Mouse (Mus musculus): ENCODE results near the gene Clec2h. TPM values are rescaled to one million over a fixed set of nuclear protein-coding genes. Genes with fewer than 3 reads are reported as not detected.
"Not testable (repeated sequence)": the region's sequence is repeated elsewhere in the genome, so short reads cannot be mapped to it uniquely, and the experiment has no call there.

Gene Clec2h
- polyA plus RNA-seq, 1 experiment from 2014 or later, result not detected

DNA sequence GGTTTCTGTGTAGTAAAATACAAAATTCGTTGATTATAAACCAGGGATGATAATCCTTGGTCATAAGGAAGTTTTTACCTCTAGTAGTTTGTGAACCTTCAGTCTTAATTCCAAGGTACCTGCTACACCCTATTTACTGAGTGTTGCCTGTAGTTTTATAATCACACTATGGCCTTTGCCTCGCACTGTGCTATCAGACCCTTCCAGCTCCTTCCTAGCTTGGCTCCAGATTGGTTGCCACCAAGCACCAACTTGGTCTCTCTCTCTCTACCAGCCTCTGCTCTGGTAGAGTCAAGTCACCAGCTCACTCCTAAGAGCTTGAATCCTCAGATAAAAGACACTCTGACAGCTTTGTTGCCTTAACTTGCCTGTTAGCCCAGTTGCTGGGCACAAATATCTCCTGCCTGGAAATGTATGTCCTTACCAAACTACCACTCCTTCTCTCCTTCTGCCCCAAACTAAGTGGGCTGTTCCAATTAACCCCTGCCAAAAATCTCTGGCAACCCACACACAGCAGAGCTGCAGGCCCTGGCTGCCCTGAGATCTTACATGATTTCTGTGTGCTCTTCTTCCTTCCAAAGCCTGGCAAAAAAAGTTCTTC lies 21.0 kb upstream of the Clec2h start:
- no peaks in the 10 kb centered on the region for H3K36me3 ChIP-seq (ENCODE audit: control insufficient read depth, insufficient read depth, low read length)
- H3K4me2 ChIP-seq (ENCODE audit: low read depth), result no peak overlapping the region
- no peaks in the 10 kb centered on the region for H3K27me3 ChIP-seq (ENCODE audit: control insufficient read depth, insufficient read depth, low read length)
- 84% methylated on average over 2 of the region's 2 CpGs for WGBS
- no peak overlapping the region for H3K4me3 ChIP-seq (ENCODE audit: low read depth, low read length)
- no peak for ATAC-seq (ENCODE audit: insufficient read depth, low FRiP score, low TSS enrichment)
- H3K4me1 ChIP-seq (ENCODE audit: control insufficient read depth, insufficient read depth, low read length), result no peaks in the 10 kb centered on the region
- DNase-seq (ENCODE audit: low spot score), result no peak
- no peak overlapping the region for H3K9ac ChIP-seq (ENCODE audit: low read length)
- no peaks in the 10 kb centered on the region for H3K9me3 ChIP-seq (ENCODE audit: control insufficient read depth, low read length)
- no peak overlapping the region for H3K27ac ChIP-seq (ENCODE audit: low read depth, low read length)

DNA sequence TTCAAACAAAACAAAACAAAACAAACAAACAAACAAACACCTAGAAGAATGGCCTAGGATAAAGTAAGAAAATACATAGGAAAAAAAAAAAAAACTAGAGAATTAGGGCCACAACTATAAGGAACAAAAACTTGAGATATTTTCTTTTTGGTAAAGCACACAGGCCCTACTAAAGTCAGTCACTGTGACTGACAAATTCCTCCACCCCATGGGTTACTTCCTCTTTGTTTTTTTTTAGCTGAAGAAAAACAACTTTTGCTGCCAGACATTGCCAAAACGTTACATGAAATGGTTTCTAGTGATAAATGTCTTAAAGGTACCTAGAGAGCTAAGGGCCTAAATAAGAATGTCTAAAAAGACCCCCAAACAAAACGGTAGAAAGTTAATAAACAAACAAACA lies 18.2 kb upstream of the Clec2h start:
- WGBS, result 65% methylated on average over 2 of the region's 2 CpGs
- Histone ChIP-seq H3K9me3 (ENCODE audit: control insufficient read depth, low read length) (no peaks in the 10 kb centered on the region), H3K27ac (ENCODE audit: low read depth, low read length) (no peak overlapping the region), H3K36me3 (ENCODE audit: control insufficient read depth, insufficient read depth, low read length) (no peaks in the 10 kb centered on the region), H3K4me2 (ENCODE audit: low read depth) (no peak overlapping the region), H3K27me3 (ENCODE audit: control insufficient read depth, insufficient read depth, low read length) (no peaks in the 10 kb centered on the region), H3K4me3 (ENCODE audit: low read depth, low read length) (no peak overlapping the region), H3K9ac (ENCODE audit: low read length) (no peak overlapping the region), H3K4me1 (ENCODE audit: control insufficient read depth, insufficient read depth, low read length) (no peaks in the 10 kb centered on the region)
- no peak for ATAC-seq (ENCODE audit: insufficient read depth, low FRiP score, low TSS enrichment)
- no peak for DNase-seq (ENCODE audit: low spot score)

DNA sequence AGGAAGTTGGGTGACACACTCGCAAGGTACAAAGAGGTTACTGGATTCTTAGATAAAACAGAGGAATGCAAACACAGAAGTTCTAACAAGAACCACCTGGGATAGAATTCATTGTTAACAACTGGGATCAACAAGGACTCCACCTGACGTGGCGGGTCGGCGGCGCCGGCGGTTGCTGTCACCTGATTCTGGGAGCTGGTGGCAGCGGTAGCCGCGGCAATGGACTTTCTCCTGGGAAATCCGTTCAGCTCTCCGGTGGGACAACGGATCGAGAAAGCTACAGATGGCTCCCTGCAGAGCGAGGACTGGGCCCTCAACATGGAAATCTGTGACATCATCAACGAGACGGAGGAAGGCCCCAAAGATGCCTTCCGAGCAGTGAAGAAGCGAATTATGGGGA lies 17.5 kb upstream of the Clec2h start:
- WGBS, result 95% methylated on average over 19 of the region's 20 CpGs
- H3K9me3 ChIP-seq (ENCODE audit: control insufficient read depth, low read length); H3K27me3 ChIP-seq (ENCODE audit: control insufficient read depth, insufficient read depth, low read length); H3K27ac ChIP-seq (ENCODE audit: low read depth, low read length); H3K4me3 ChIP-seq (ENCODE audit: low read depth, low read length); H3K4me1 ChIP-seq (ENCODE audit: control insufficient read depth, insufficient read depth, low read length); DNase-seq (ENCODE audit: low spot score); H3K4me2 ChIP-seq (ENCODE audit: low read depth); ATAC-seq (ENCODE audit: insufficient read depth, low FRiP score, low TSS enrichment); H3K36me3 ChIP-seq (ENCODE audit: control insufficient read depth, insufficient read depth, low read length); H3K9ac ChIP-seq (ENCODE audit: low read length): not testable (repeated sequence)

DNA sequence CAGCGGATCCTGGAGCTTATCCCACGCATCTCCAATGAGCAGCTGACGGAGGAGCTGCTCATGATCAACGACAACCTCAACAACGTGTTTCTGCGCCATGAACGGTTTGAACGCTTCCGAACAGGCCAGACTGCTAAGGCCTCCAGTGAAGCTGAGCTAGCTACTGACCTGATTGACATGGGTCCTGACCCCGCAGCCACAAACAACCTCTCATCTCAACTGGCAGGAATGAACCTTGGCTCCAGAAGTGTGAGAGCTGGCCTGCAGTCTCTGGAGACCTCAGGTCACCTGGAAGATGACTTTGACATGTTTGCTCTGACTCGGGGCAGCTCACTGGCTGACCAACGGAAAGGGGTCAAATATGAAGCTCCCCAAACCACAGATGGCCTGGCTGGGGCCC lies 16.5 kb upstream of the Clec2h start:
- not testable (repeated sequence) for H3K9me3 ChIP-seq (ENCODE audit: control insufficient read depth, low read length); H3K4me2 ChIP-seq (ENCODE audit: low read depth); H3K9ac ChIP-seq (ENCODE audit: low read length); H3K4me1 ChIP-seq (ENCODE audit: control insufficient read depth, insufficient read depth, low read length); H3K27me3 ChIP-seq (ENCODE audit: control insufficient read depth, insufficient read depth, low read length); H3K36me3 ChIP-seq (ENCODE audit: control insufficient read depth, insufficient read depth, low read length); DNase-seq (ENCODE audit: low spot score); H3K27ac ChIP-seq (ENCODE audit: low read depth, low read length); H3K4me3 ChIP-seq (ENCODE audit: low read depth, low read length); ATAC-seq (ENCODE audit: insufficient read depth, low FRiP score, low TSS enrichment)
- 93% methylated on average over 12 of the region's 12 CpGs for WGBS

DNA sequence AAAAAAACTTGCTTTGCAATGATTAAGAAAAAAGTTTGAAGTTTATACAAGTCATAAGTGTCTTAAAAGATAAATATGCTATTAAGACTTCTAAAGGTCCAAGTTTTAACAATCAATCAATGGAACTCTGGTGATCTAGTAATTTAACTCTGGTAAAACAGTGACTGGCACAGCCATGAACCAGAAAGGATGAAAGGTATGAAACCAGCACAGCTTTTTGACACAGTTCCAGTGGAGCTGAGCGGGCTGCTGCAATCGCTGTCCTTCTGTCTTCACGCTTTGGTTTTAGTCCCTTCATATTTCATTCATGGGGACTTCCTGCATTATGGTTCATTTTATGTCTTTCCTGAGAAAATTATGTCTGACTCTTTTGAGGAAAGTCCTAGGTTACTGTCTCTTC lies 12.5 kb upstream of the Clec2h start:
- H3K27me3 ChIP-seq (ENCODE audit: control insufficient read depth, insufficient read depth, low read length), result no peaks in the 10 kb centered on the region
- H3K9ac ChIP-seq (ENCODE audit: low read length), result no peak overlapping the region
- ATAC-seq (ENCODE audit: insufficient read depth, low FRiP score, low TSS enrichment) (no peak), DNase-seq (ENCODE audit: low spot score) (no peak)
- no peak overlapping the region for H3K4me2 ChIP-seq (ENCODE audit: low read depth)
- H3K36me3 ChIP-seq (ENCODE audit: control insufficient read depth, insufficient read depth, low read length), result no peaks in the 10 kb centered on the region
- no peak overlapping the region for H3K27ac ChIP-seq (ENCODE audit: low read depth, low read length)
- H3K4me3 ChIP-seq (ENCODE audit: low read depth, low read length), result no peak overlapping the region
- WGBS, result 89% methylated on average over 3 of the region's 3 CpGs
- no peaks in the 10 kb centered on the region for H3K4me1 ChIP-seq (ENCODE audit: control insufficient read depth, insufficient read depth, low read length)
- H3K9me3 ChIP-seq (ENCODE audit: control insufficient read depth, low read length), result no peaks in the 10 kb centered on the region

DNA sequence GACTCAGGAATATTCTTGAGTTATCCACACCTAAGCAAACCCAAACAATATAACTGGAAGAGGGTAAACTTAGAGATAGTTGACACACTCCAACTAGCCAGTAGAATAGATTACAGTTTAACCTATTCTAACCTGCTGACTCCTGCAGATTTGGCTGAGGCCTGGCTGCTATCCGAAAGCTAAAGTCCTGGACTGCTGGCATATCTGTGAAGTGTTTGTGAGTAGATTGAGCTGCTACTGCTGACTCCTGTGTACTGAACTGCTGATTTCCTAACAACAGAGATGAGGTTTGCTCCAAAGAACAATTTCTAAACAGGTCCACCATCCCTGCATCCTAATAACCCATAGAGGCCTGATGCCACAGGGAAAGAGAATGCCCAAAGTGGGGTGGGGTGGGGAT lies 12.0 kb upstream of the Clec2h start:
- Histone ChIP-seq H3K27ac (ENCODE audit: low read depth, low read length) (no peak overlapping the region), H3K9me3 (ENCODE audit: control insufficient read depth, low read length) (no peaks in the 10 kb centered on the region), H3K9ac (ENCODE audit: low read length) (no peak overlapping the region), H3K4me3 (ENCODE audit: low read depth, low read length) (no peak overlapping the region), H3K4me1 (ENCODE audit: control insufficient read depth, insufficient read depth, low read length) (no peaks in the 10 kb centered on the region), H3K36me3 (ENCODE audit: control insufficient read depth, insufficient read depth, low read length) (no peaks in the 10 kb centered on the region), H3K4me2 (ENCODE audit: low read depth) (no peak overlapping the region), H3K27me3 (ENCODE audit: control insufficient read depth, insufficient read depth, low read length) (no peaks in the 10 kb centered on the region)
- ATAC-seq (ENCODE audit: insufficient read depth, low FRiP score, low TSS enrichment) (no peak), DNase-seq (ENCODE audit: low spot score) (no peak)
- 89% methylated on average over 1 of the region's 1 CpGs for WGBS

DNA sequence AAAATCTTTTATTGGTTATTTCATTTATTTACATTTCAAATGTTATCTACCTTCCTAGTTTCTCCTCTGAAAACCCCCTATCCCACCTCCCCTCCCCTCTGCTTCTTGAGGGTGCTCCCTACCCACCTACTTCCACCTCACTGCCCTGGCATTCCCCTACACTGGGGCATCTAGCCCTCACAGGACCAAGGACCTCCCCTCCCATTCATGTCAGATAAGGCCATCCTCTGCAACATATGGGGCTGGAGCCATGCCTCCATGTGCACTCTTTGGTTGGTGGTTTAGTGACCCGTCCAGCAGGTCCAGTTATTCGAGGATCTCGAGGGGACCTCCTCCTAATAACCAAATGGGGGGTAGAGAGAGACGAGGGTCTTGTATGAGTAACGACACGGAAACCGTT lies 11.4 kb upstream of the Clec2h start:
- not testable (repeated sequence) for H3K27ac ChIP-seq (ENCODE audit: low read depth, low read length); H3K36me3 ChIP-seq (ENCODE audit: control insufficient read depth, insufficient read depth, low read length); H3K9me3 ChIP-seq (ENCODE audit: control insufficient read depth, low read length); H3K4me3 ChIP-seq (ENCODE audit: low read depth, low read length); DNase-seq (ENCODE audit: low spot score); H3K27me3 ChIP-seq (ENCODE audit: control insufficient read depth, insufficient read depth, low read length); H3K9ac ChIP-seq (ENCODE audit: low read length); ATAC-seq (ENCODE audit: insufficient read depth, low FRiP score, low TSS enrichment); H3K4me2 ChIP-seq (ENCODE audit: low read depth); H3K4me1 ChIP-seq (ENCODE audit: control insufficient read depth, insufficient read depth, low read length)
- 87% methylated on average over 4 of the region's 7 CpGs for WGBS

DNA sequence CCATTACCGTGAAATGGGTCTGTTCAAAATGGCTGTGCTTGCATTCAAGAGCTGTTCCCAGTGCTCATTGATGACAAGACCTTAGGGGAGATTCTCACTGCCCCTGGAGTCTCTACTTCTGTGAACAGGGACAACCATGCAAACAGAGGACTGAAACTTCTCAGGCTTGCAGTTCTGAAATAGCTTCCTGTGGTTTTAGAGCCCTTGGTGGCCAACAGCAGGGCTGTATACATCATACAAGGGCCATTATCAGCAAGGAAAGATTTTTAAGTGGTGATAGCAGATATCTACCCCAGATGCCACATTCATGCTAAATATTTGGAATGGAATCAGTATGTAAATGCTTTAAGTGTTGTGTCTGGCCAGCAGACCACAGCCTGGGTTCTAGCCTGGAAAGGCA lies 9.2 kb upstream of the Clec2h start:
- Histone ChIP-seq H3K9me3 (ENCODE audit: control insufficient read depth, low read length) (no peaks in the 10 kb centered on the region), H3K4me3 (ENCODE audit: low read depth, low read length) (no peak overlapping the region), H3K4me2 (ENCODE audit: low read depth) (no peak overlapping the region), H3K36me3 (ENCODE audit: control insufficient read depth, insufficient read depth, low read length) (no peaks in the 10 kb centered on the region), H3K27ac (ENCODE audit: low read depth, low read length) (no peak overlapping the region), H3K9ac (ENCODE audit: low read length) (no peak overlapping the region), H3K4me1 (ENCODE audit: control insufficient read depth, insufficient read depth, low read length) (no peaks in the 10 kb centered on the region), H3K27me3 (ENCODE audit: control insufficient read depth, insufficient read depth, low read length) (no peaks in the 10 kb centered on the region)
- 100% methylated on average over 1 of the region's 1 CpGs for WGBS
- ATAC-seq (ENCODE audit: insufficient read depth, low FRiP score, low TSS enrichment) (no peak), DNase-seq (ENCODE audit: low spot score) (no peak)

DNA sequence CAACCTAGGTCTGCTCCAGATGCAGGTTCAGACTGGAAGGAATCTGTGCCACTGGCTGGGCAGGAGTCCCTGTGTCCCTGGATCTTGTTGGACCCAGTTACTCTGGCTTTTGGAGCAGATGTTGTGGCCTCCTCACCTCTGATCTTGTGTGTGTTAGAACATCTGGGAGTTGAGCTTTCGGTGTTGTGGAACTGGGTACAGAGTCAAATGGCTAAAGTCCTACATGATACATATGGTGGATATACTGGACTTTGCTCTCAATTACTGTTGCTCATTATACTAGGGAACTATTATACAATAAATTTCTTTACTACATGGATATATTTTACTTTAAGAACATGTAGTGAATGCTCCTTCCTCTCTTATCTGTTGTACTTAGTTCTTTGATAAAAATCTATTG lies 936 bp upstream of the Clec2h start:
- H3K4me3 ChIP-seq (ENCODE audit: low read depth, low read length), result no peak overlapping the region
- ATAC-seq (ENCODE audit: insufficient read depth, low FRiP score, low TSS enrichment) (no peak), DNase-seq (ENCODE audit: low spot score) (no peak)
- H3K4me2 ChIP-seq (ENCODE audit: low read depth), result no peak overlapping the region
- H3K4me1 ChIP-seq (ENCODE audit: control insufficient read depth, insufficient read depth, low read length), result no peaks in the 10 kb centered on the region
- no peaks in the 10 kb centered on the region for H3K27me3 ChIP-seq (ENCODE audit: control insufficient read depth, insufficient read depth, low read length)
- no peak overlapping the region for H3K27ac ChIP-seq (ENCODE audit: low read depth, low read length)
- no peaks in the 10 kb centered on the region for H3K36me3 ChIP-seq (ENCODE audit: control insufficient read depth, insufficient read depth, low read length)
- no peaks in the 10 kb centered on the region for H3K9me3 ChIP-seq (ENCODE audit: control insufficient read depth, low read length)
- no peak overlapping the region for H3K9ac ChIP-seq (ENCODE audit: low read length)
- WGBS, result 91% methylated on average over 1 of the region's 1 CpGs
